Mouse (Mus musculus) lung, postnatal 10 days (tissue): ENCODE data around the gene Camsap2.

Source experiments
- DNase-seq: peaks from one replicate; pipeline ENCODE4 v3.0.0; 2021

Gene Camsap2

GRCm38 (mm10) chr1:136345454-136346372 lies at the start of gene Camsap2:
Camsap2 (minus strand) TSS chr1:136346104.
- peak; percentile 96 for DNase-seq

GRCm38 (mm10) chr1:136395073-136395472 lies 49.2 kb upstream of the Camsap2 start:
- no peak for DNase-seq

GRCm38 (mm10) chr1:136394506-136394905 lies 48.6 kb upstream of the Camsap2 start:
- DNase-seq: peak; percentile 74

- no peak for DNase-seq
Measured at GRCm38 (mm10) chr1:136386914-136387313, 41.0 kb upstream of the Camsap2 start.

- peak; percentile 65 for DNase-seq
Measured at GRCm38 (mm10) chr1:136381583-136381982, 35.7 kb upstream of the Camsap2 start.

- DNase-seq: peak; percentile 71
Measured at GRCm38 (mm10) chr1:136381169-136381568, 35.3 kb upstream of the Camsap2 start.

- no peak for DNase-seq
Measured at GRCm38 (mm10) chr1:136380606-136381005, 34.7 kb upstream of the Camsap2 start.

GRCm38 (mm10) chr1:136380161-136380560 lies 34.3 kb upstream of the Camsap2 start:
- no peak for DNase-seq

- DNase-seq: no peak
Measured at GRCm38 (mm10) chr1:136379261-136379660, 33.4 kb upstream of the Camsap2 start.

- peak; percentile 72 for DNase-seq
Measured at GRCm38 (mm10) chr1:136365986-136366385, 20.1 kb upstream of the Camsap2 start.

- peak; percentile 78 for DNase-seq
Measured at GRCm38 (mm10) chr1:136364711-136365110, 18.8 kb upstream of the Camsap2 start.

- no peak for DNase-seq
Measured at GRCm38 (mm10) chr1:136363035-136363434, 17.1 kb upstream of the Camsap2 start.

GRCm38 (mm10) chr1:136362567-136362966 lies 16.7 kb upstream of the Camsap2 start:
- no peak for DNase-seq

GRCm38 (mm10) chr1:136361373-136361772 lies 15.5 kb upstream of the Camsap2 start:
- no peak for DNase-seq

GRCm38 (mm10) chr1:136360909-136361308 lies 15.0 kb upstream of the Camsap2 start:
- no peak for DNase-seq

GRCm38 (mm10) chr1:136358841-136359360 lies 13.0 kb upstream of the Camsap2 start:
- DNase-seq: no peak

GRCm38 (mm10) chr1:136355651-136356050 lies 9.7 kb upstream of the Camsap2 start:
- no peak for DNase-seq

GRCm38 (mm10) chr1:136350699-136351200 lies 4.8 kb upstream of the Camsap2 start:
- peak; percentile 29 for DNase-seq

- DNase-seq: no peak
Measured at GRCm38 (mm10) chr1:136348137-136348536, 2.2 kb upstream of the Camsap2 start.

GRCm38 (mm10) chr1:136347140-136347539 lies 1.2 kb upstream of the Camsap2 start:
- no peak for DNase-seq

- no peak for DNase-seq
Measured at GRCm38 (mm10) chr1:136346373-136347035, 600 bp upstream of the Camsap2 start.

GRCm38 (mm10) chr1:136344768-136345453 lies 993 bp downstream of the Camsap2 start:
- peak; percentile 36 for DNase-seq

- peak; percentile 15 for DNase-seq
Measured at GRCm38 (mm10) chr1:136344281-136344680, 1.6 kb downstream of the Camsap2 start.
